Mouse (Mus musculus): Measurements from ENCODE around the gene Notch4.

GRCm38 (mm10) chr17:34605609-34606008 lies 41.5 kb downstream of the Notch4 start:
- TF ChIP-seq POLR2A (IDR thresholded peaks at IDR 0.05; ENCODE audit: low read depth, low read length) (peak; percentile 88), CTCF (IDR thresholded peaks at IDR 0.05; ENCODE audit: borderline replicate concordance, insufficient read depth, low read length) (no peak)

Measured in embryonic fibroblast, embryonic 13.5 days (primary cell).